Mouse (Mus musculus): ENCODE measurements at regions not wholly inside any gene's neighbourhood (a gene's known extent, or its start where the extent isn't known, plus 50 kb on each side); places are given as distances from the start of the nearest gene placed in this dataset.
"Not testable (repeated sequence)": the region's sequence is repeated elsewhere in the genome, so short reads cannot be mapped to it uniquely, and the experiment has no call there.

DNA sequence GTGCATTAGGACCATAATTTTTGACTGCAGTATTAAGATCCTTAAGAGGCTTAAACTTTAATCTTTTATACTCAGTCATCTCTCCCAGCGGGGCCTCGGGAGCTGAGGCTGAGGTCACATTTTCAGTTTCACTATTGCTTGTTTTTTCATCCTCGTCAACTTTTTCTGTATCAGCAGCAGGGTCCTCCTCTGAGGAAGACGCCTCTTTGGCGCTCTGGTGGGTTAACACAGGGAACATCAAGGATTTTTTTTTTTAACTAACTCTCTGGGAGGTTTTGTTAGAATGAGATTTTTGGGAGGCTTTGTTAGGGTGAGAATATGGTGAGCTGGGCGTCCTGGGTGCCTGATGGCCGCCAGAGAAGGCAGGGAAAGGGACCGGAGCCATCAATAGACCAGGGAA, 633.6 kb downstream of the Jrkl start:
- not testable (repeated sequence) for DNase-seq (ENCODE audit: low read depth, low spot score)

GRCm38 (mm10) chr9:12598113-12598650, 647.4 kb downstream of the Jrkl start:
- no peak for DNase-seq (ENCODE audit: low read depth, low spot score)

GRCm38 (mm10) chr9:12587289-12588057, 658.2 kb downstream of the Jrkl start:
- DNase-seq (ENCODE audit: low read depth, low spot score), result peak; percentile 41

Data from mesoderm, embryonic 11.5 days (tissue).